Mouse (Mus musculus) urinary bladder, postnatal 36 days (tissue): ENCODE results near the gene Cmtr1.

Experiments
- DNase-seq, 2 experiments: peaks; one replicate each; pipeline ENCODE4 v3.0.0; 2022; ENCODE audit warnings: low spot score in 2 of 2, mixed read lengths in 1 of 2

Gene Cmtr1

GRCm38 (mm10) chr17:29732522-29732921 lies 72.1 kb downstream of the Cmtr1 start:
- DNase-seq: no peak

- DNase-seq: no peak
Observed at GRCm38 (mm10) chr17:29736448-29737014, 76.1 kb downstream of the Cmtr1 start.

- DNase-seq: no peak
Observed at GRCm38 (mm10) chr17:29737849-29738804, 77.7 kb downstream of the Cmtr1 start.

- DNase-seq: no peak
Observed at GRCm38 (mm10) chr17:29747466-29747865, 87.1 kb downstream of the Cmtr1 start.

GRCm38 (mm10) chr17:29754510-29754909 lies 94.1 kb downstream of the Cmtr1 start:
- DNase-seq: no peak
